Mouse (Mus musculus) layer of hippocampus, adult 2 months (tissue): ENCODE data around the gene Pxn. TPM values are rescaled to one million over a fixed set of nuclear protein-coding genes. Genes with fewer than 3 reads are reported as not detected.
"Not testable (repeated sequence)": the region's sequence is repeated elsewhere in the genome, so short reads cannot be mapped to it uniquely, and the experiment has no call there.

ENCODE experiments used
- DNase-seq, 2 experiments: peaks; one replicate each; pipeline ENCODE4 v3.0.0; 2022; ENCODE audit warnings: low spot score in 2 of 2
- H3K27ac ChIP-seq: fragments of 200-600 bp; 2 replicates; pipeline ENCODE4 v1.8.1; 2022
- H3K4me3 ChIP-seq: fragments of 200-600 bp; 2 replicates; pipeline ENCODE4 v1.8.1; 2022; ENCODE audit warnings: mild to moderate bottlenecking
- CTCF ChIP-seq: fragments of 200-600 bp; conservative IDR thresholded peaks from 2 replicates; pipeline ENCODE4 v1.8.1; 2022; ENCODE audit warnings: antibody characterized with exemption, mild to moderate bottlenecking, moderate library complexity
- microRNA-seq, 2 experiments: library from miRNA; unstranded; fragments of <30 nt; microRNA quantifications; one replicate each; pipeline ENCODE4 v1.2.0; 2021
- total RNA-seq, 2 experiments: library from RNA; stranded (reverse); gene quantifications; 2 replicates each; pipeline ENCODE4 v1.2.3; 2021

The Pxn gene
- total RNA-seq, 2 experiments from 2014 or later = 40.8 to 47.3 TPM

DNA sequence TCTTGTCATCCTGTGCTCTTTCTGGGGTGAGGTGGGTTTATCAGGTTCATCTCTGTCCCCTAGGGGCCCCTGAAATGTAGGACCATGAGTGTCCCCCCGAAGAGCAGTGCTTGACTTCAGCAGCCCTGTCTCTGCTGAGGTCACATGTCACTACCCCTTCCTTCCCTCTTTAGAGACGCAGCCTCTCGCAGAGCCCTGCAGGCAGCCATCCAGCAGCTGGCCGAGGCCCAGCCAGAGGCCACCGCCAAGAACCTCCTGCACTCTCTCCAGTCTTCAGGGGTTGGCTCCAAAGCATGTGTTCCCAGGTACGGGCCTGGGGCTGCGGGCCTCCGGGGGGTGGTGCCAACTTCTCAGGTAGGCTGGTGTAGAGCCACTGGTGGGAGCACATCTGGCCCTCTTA lies 68.5 kb downstream of the Pxn start:
- no peak for TF ChIP-seq CTCF
- peak in 1 of 2 experiments; percentile 31 for DNase-seq
- Histone ChIP-seq H3K27ac (no peak overlapping the region), H3K4me3 (no peak overlapping the region)

DNA sequence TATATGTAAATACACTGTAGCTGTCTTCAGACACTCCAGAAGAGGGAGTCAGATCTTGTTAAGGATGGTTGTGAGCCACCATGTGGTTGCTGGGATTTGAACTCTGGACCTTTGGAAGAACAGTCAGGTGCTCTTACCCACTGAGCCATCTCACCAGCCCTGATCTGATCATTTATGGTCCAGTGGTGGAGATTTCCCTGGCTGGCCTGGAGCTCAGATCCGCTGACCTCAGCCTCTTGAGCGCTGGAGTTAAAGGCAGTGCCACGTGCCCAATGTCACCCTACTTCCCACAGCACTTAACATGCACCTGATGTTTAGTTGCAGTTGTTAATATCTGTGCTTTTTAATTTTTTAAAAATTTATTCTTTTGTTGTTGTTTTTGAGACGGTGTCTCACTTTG lies 71.2 kb downstream of the Pxn start:
- not testable (repeated sequence) for DNase-seq, H3K4me3 ChIP-seq, H3K27ac ChIP-seq

DNA sequence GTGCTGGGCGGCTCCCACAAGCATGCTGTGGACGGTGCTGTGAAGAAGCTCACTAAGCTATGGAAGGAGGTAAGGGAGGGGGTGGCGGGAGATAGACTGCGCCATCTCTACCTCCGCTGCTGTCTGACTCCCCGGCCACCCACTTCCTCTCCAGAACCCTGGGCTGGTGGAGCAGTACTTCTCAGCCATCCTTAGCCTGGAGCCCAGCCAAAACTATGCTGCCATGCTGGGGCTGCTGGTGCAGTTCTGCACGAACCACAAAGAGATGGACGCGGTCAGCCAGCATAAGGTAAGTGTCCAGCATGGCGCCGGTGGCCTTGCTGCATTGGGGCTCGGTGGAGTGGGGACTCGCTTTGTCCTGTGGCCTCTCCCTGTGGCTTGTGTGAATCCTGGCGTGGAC lies 72.4 kb downstream of the Pxn start:
- Histone ChIP-seq H3K27ac (no peak overlapping the region), H3K4me3 (no peak overlapping the region)
- no peak for TF ChIP-seq CTCF
- DNase-seq = no peak

DNA sequence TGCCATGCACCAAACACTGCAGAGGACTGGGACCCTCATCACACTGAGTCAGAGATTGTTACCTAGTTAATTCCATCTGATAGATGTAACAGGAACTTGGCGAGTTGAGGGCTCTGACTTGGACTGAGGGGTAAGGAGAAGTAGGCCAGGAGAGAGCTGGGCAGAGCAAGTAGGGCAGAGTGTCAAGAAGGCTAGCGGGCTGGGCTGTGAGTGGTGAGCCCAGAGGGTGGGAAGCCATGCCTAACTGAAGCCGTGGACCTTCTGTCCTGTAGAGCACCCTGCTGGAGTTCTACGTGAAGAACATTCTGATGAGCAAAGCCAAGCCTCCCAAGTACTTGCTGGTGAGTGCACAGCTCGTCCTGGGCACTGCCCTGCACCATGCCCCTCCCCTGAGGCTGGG lies 72.9 kb downstream of the Pxn start:
- 0 out of 2 replicates have a peak, but pooled peaks have one; percentile 7 for TF ChIP-seq CTCF
- no peak for DNase-seq
- Histone ChIP-seq H3K4me3 (no peak overlapping the region), H3K27ac (no peak overlapping the region)

DNA sequence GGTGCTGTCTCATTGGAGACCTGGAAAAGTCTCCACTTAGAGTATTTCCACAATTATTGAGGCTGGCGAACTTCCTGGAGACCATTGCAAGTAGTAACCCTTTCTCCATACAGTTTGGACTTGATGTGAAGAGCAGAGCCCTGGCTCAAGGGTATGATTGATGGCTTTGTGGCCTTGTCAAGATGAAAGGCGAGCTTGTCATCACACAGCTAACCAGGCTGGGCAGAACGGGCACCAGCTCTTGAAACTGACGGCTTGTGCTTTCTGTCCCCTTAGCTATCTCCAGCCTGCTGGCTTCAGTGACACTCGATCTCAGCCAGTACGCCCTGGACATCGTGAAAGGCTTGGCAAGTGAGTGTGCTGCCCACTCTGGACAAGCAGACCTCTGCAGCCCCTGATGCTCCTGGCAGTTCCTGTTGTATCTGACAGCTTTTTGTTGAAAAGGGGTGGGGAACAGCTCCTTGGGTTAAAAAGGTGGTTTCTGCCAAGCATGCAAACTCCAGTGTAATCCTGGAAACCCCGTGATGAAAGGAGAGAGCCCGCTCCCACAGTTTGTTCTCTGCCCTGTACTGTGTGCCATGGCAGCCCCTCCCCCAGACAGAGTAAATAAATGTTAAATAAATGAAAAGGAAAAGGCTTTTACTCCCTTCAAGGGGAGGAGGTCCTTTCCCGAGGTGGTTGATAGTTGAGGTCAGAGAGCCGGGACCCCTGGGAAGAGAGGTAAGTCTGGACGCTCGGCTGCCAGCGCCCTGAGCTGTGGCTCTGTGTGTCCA lies 73.9 kb downstream of the Pxn start:
- H3K27ac ChIP-seq = no peak overlapping the region
- H3K4me3 ChIP-seq = no peak overlapping the region
- no peak for TF ChIP-seq CTCF
- DNase-seq = no peak

DNA sequence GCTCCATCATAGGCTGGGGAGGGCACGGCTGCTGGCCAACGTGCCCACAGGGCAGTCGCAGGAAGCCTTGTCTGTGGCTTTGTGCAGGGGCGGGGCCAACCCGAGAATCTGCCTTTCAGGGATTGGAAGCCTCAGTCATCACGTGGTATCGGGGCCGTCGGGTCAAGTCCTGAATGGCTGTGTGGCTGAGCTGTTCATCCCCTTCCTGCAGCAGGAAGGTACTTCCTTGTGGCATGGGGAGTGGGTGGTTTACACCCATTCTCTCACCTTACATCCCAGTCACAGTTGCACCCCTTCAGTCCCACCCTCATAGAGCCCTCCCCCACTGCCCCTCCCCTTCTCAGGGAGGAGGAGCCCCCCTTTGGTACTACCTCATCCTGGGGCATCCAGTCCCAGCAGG lies 75.2 kb downstream of the Pxn start:
- Histone ChIP-seq H3K4me3 (no peak overlapping the region), H3K27ac (no peak overlapping the region)
- DNase-seq = no peak
- TF ChIP-seq CTCF = no peak

DNA sequence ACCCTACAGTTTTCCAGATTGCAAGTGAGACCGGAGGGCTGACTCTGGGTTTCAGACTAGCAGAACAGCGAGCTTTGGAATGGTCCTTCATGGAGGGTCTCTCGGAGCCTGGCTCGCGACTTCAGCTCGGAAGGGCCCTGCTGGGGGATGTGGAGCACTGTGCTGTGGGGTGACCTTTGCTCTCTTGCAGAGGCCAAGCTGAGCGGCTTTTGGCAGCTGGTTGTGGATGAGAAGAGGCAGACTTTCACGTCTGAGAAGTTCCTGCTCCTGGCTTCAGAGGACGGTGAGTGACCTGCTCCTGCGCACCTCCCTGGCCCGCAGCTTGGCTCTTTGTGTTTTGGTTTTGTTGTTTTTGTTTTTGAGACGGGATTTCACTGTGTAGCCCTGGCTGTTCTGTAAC lies 79.1 kb downstream of the Pxn start:
- H3K27ac ChIP-seq = no peak overlapping the region
- TF ChIP-seq CTCF = no peak
- H3K4me3 ChIP-seq = no peak overlapping the region

DNA sequence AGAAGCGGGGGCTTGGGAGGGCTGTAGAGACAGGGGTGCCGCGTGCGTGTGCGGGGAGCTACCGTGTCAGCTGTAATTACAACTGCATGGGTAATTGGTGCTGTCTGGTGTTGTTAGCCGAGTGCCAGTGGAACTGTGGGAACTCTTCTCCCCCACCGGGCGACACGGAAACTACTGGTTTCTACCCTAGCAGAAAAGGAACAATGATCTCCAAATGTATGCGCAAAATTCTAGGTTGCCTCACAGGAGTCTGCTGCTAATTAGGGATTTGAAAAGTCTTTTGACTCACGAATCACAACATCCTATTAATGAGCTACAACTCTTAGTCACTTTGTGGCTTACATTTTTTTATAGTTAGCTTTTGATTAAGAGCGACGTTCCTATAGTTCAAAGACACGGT lies 79.7 kb downstream of the Pxn start:
- no peak for DNase-seq
- no peak for TF ChIP-seq CTCF

More for the DNA sequence above, 79.1 kb downstream of the Pxn start:
- no peak for DNase-seq

DNA sequence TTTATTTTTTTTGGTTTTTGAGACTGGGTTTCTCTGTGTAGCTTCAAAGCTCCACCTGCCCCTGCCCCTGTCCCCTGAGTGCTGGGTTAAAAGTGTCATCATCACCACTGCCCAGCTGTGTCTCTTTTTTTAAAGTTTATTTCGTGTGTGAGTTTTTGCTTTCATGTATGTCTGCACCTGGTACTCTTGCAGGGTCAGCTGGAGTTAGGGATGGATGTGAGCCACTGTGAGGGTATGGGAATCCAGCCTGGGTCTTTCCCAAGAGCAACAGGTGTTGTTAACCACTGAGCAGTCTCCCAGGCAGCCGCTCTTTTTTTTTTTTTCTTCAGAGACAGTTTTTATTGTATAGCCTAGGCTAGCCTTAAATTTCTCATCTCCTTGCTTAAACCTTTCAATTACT lies 80.3 kb downstream of the Pxn start:
- no peak for DNase-seq
- Histone ChIP-seq H3K4me3 (no peak overlapping the region), H3K27ac (no peak overlapping the region)
- no peak for TF ChIP-seq CTCF

More for the DNA sequence above, 79.7 kb downstream of the Pxn start:
- Histone ChIP-seq H3K27ac (no peak overlapping the region), H3K4me3 (no peak overlapping the region)

DNA sequence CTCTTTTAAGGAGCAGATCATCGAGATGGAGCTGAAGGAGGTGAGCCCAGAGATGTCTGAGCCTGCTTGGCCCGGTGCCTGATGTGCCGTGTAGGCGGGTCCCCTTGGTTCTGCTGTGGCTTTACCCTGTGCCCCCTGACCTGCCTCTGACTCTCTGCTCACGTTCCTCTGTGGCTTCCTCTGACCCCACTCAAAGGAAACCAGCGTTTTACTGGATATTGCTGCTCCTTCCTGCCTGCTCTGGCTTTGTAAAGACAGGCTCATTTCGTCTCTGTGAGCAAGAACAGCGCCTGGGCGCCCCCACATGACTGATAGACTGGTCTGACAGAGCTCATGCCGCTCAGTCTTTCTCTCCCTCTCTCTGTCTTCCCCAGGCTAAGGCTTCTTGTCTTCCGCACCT lies 84.6 kb downstream of the Pxn start:
- Histone ChIP-seq H3K4me3 (no peak overlapping the region), H3K27ac (no peak overlapping the region)
- no peak for TF ChIP-seq CTCF

DNA sequence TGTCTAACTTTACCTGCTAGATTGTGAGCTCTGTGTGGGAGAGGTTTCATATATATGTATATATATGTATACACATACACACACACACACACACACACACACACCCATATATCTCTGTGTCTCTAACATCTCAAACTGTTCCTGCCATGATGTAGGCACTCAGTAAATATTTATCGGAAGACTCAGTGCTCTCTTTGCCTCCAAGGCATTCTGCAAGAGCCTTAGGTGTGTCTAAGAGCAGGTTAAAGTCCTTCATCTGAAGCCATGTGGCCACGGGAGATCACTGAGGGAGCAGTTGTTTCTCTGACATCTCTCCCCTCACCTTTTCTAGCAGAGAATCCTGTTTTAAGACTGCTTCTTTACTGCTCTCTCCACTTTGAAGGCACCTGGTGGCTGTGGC lies 85.0 kb downstream of the Pxn start:
- no peak for TF ChIP-seq CTCF
- Histone ChIP-seq H3K4me3 (no peak overlapping the region), H3K27ac (no peak overlapping the region)
- DNase-seq = no peak

More for the DNA sequence above, 84.6 kb downstream of the Pxn start:
- no peak for DNase-seq

DNA sequence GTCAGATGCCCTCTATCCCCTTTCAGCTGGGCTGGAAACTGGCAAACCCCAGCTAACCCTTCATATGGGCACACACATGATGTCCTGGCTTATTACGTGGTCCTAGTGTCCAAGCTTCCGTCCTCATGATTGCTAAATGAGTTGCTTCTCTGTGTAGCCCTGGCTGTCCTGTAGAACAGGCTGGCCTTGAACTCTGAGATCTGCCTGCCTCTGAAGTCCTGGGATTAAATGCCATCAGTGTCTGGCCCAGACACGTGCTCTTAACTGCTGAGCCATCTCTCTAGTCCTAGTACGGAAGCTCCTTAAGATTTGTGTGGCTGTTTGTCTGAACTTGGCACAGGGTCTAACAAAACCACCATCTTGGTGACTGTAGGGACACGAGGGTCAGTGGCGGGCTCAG lies 97.1 kb downstream of the Pxn start:
- no peak for DNase-seq

More for the DNA sequence above, 97.1 kb downstream of the Pxn start:
- H3K27ac ChIP-seq = no peak overlapping the region
- no peak overlapping the region for H3K4me3 ChIP-seq
- TF ChIP-seq CTCF = no peak

Small RNA genes within 50 kb of the gene (microRNA-seq; reads per million reads assigned to microRNA genes)
- 0 to 0.32 reads per million in 2 experiments for gene Mir7029

Other genes starting within 250 kb of the Pxn start
- 100 to 1,000 TPM; 238 to 248 TPM for gene Rnf10, start 233.8 kb upstream of the Pxn start, total RNA-seq
- gene Coq5, start 227.0 kb upstream of the Pxn start, total RNA-seq = 10 to 100 TPM; 40.9 to 42.6 TPM
- 100 to 1,000 TPM; 727 to 730 TPM for gene Dynll1, start 205.7 kb upstream of the Pxn start, total RNA-seq
- gene Srsf9, start 179.5 kb upstream of the Pxn start, total RNA-seq = 100 to 1,000 TPM in 1 of 2 experiments, 10 to 100 TPM in 1; 91.4 to 102 TPM
- gene Gatc, start 165.5 kb upstream of the Pxn start, total RNA-seq = 10 to 100 TPM; 19.5 to 20.8 TPM
- 10 to 100 TPM; 22.3 to 25.4 TPM for gene Triap1, start 165.5 kb upstream of the Pxn start, total RNA-seq
- 100 to 1,000 TPM; 685 to 700 TPM for gene Cox6a1, start 157.7 kb upstream of the Pxn start, total RNA-seq
- gene Msi1, start 77.1 kb upstream of the Pxn start, total RNA-seq = 10 to 100 TPM; 48.6 to 52.4 TPM
- not detected for gene Pla2g1b, start 40.4 kb upstream of the Pxn start, total RNA-seq
- 10 to 100 TPM; 37.8 to 56.5 TPM for gene Sirt4, start 22.0 kb upstream of the Pxn start, total RNA-seq
- gene Rplp0, start 52.8 kb downstream of the Pxn start, total RNA-seq = 100 to 1,000 TPM; 225 to 234 TPM
- 10 to 100 TPM; 74.5 to 76.7 TPM for gene Gcn1l1, start 58.6 kb downstream of the Pxn start, total RNA-seq
- 10 to 100 TPM; 85.6 to 98.6 TPM for gene Rab35, start 125.2 kb downstream of the Pxn start, total RNA-seq
- 100 to 1,000 TPM; 123 to 125 TPM for gene Bicdl1, start 224.9 kb downstream of the Pxn start, total RNA-seq